Mouse (Mus musculus) activated CD4-positive, CD25-positive, alpha-beta regulatory T cell, adult 4 months (primary cell): ENCODE data around the gene Lpar1. TPM values are rescaled to one million over a fixed set of nuclear protein-coding genes. Genes with fewer than 3 reads are reported as not detected.

Experiments used
- ATAC-seq: one replicate; pipeline ENCODE4 v1.8.0; 2017
- polyA plus RNA-seq, 2 experiments: library from polyadenylated mRNA; unstranded; fragments of 100-300 nt; shearing (Covaris generic); gene quantifications; one replicate each; pipeline ENCODE4 v1.2.1; 2017

Lpar1 gene
- polyA plus RNA-seq, 2 experiments from 2014 or later, result not detected

DNA sequence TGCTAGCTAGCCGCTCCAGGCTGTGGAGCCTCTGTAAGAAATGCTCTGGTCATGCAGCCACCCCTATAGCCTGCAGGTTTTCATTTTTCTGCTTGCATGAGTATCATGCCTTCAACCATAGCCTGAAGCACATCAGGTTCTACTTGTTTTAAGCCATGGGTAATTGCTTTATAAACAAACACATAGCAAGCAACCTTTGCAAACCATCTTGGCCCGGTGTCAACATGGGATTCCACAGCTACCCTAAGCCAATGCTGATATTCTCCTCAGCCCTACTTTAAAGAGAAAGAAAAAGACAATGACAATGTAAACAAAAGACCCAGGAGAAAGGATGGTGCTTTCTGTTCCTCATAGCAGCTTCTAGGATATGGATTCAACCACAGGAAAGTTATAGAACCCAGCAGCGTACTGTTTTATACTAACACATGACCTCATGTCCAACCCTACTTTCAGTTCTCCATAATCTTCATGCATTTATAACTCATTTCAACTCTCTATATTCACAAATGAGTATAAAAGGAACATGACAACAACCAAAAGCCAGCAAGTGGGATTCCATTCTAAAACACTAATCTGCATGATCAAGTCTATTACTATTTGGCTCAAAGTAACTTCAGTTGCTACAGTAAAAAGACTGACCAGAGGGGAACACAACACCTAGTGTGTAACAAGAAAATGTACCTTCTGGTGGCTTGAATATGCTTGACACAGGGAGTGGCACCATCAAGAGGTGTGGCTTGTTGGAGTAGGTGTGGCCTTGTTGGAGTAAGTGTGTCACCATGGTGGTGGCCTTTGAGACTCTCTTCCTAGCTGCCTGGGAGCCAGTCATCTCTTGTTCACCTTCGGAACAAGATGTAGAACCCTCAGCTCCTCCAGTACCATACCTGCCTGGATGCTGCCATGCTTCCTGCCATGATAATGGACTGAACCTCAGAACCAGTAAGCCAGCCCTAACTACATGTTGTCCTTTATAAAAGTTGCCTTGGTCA is 46.9 kb downstream of the Lpar1 start:
- no peak for ATAC-seq

DNA sequence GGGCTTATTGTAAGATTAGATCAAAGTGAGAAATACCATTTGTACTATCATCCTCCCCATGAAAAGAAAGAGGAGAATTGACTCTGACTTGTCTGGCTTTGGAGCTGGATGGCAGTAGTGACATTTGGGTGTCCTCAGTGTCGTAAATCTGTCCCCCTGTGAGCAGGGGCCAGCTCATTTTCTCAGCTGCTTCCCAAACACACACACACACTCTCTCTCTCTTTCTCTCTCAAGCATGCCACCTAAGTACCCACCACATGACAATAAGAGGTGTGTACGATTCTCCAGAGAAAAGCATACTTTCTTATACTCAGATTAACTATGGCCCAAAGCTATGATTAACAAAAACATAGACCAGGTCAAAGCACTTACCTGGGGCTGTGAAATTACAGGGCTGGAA is 49.4 kb downstream of the Lpar1 start:
- no peak for ATAC-seq

DNA sequence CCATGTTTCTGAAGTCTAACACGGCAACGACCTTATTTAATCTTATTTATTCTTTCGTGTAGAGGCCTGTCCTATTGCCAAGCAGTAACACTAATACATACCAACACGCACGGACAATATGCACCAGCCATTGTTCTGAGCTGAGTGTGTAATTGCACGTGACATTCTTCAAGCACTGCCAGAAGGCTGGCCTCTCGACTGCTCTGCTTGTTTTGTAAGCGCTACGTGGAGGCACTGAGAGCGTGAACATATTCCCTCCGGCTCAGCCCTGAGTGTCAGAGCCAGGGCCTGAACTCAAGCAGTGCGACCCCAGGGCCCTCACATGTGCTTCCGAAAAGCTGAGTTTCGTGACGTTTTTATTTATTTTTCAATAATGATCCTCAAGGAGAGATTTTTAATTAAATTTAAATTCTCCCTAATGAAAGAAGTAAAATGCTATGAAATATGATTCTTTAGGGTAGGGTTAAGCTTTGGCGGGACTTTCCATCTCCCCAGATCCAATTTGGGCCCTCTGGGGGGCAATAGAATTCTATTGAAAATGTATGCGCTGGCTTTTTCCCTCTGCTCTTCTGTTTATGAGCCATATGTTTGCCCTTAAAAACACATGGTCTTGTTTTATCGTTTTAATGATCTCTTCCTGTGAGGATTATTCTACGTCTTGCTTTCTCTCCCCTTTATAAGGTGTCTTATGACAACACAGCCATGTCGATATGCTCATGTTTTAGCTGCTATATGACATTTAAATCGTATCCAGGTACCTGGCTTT is 52.5 kb downstream of the Lpar1 start:
- no peak for ATAC-seq

DNA sequence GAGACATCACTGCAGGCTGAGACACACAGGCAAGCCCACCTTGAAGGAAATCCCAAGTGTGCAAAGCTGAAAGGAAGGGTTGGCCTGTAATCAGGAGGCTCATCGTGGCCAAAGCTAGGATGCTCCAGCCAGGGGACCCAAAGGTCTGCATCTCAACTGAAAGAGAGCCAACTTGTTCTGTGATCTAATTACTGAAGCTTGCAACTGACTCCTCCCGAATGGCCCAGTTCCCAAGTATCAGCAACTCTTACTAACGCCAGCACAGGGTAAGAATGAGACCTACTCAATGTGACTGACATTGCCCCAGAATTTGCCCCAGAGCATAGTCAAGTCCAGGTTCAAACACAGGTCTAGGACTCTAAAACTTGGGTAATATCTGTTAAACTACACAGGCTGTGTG is 53.9 kb downstream of the Lpar1 start:
- ATAC-seq, result no peak

DNA sequence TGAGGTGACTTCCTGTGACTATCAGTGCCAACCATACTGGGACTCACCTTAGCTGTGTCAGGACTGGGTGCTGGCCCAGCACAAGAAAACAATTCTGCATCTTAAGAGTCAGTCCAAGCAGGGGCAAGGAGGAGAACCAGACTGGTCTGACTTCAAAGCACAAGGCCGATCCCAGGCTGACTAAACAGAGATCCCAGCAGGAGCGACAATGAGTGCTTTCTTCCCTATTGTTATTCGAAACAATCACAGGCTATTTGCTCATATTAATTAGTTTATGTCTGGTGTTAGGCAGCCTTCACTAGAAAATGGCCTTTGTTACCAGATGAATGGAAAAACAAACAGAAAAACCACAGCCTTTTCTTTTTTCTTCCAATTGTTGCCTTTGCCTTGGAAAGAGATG is 54.5 kb downstream of the Lpar1 start:
- no peak for ATAC-seq

DNA sequence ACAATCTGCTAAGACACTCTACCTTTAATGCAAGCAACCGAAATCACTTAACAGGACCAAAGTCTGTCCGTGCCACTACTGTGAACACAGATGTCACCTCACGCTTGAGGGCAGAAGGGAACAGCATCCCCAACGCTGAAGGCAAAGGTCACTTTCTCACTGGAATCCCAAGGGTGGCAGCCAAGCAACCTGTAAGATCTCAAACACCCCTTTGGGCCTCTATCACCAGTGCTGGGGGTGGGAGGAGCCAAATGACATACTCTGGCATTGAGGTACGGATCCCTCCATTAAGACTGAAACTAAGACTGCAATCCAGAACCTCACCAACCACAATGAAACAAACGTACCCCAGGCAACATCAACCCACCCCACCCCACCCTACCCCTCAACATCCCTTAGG is 55.0 kb downstream of the Lpar1 start:
- ATAC-seq, result no peak

DNA sequence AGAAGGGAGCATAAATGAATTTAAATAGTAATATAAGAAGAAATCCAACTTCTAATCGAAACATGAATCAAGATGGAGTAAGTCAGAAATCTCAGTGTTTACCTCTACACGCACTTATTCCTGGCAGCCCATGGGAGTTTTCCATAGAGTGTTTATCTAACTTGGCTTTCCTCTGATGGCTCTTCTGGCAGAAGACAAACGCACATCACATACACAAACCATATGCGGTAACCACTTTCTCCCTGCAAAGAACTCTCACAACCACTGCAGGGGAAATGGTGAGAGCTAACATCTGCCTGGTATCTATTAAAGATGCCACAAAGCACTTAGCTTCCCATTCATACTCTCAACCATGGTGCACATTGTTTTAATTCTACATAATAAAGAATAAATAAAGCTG is 56.4 kb downstream of the Lpar1 start:
- no peak for ATAC-seq

DNA sequence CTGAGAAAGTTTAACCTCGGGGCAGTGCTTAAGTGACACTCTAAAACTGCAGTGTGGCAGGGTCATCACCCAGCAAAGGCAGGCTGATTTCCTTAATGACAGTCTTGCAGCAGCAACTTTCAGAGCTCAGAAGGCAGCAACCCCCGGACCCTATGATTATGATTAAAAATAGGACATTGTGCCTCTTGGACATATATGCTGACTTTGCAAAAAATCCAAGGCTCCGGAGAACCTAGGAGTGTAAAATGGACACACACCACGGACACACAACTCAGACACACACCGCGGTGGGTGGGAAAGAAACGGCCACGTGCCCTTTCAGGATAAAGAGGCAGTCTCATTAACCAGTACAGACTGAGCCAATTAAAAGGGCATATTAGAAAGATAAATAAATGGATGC is 57.0 kb downstream of the Lpar1 start:
- no peak for ATAC-seq

DNA sequence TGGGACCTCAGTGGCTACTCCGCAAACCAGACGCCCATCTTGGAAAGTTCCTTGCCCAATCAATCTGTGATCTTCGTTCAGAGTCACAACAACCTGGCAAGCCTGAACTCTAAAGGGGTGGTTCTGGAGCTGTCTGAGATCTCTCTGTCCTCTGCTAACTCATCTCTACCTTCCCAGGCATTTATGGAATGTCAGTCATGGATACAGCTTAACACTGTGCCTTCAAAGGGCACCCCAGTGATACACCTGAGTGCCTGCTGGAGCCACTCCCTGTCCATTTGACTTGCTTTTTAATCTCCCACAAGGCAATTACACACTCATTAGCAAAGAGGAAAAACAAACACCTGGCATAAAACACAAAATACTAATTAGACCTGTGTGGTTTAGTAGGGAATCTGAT is 62.0 kb downstream of the Lpar1 start:
- ATAC-seq, result no peak

DNA sequence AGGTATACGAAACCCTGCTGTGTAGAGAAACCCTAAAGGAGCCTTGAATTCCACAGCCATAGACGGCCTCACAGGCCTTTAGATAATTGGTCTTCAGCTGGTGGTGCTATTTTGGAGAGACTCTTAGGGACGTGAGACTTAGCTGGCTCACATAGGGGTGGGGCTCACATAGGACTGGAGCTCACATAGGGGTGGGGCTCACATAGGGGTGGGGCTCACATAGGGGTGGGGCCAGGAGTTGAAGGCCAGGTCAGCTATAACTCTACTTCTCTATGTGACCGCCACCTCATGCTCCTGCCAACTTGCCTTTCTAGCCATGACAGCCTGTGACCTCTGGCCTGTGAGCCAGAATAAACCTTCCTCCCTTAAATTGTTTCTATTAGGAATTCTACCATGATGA is 63.3 kb downstream of the Lpar1 start:
- no peak for ATAC-seq

DNA sequence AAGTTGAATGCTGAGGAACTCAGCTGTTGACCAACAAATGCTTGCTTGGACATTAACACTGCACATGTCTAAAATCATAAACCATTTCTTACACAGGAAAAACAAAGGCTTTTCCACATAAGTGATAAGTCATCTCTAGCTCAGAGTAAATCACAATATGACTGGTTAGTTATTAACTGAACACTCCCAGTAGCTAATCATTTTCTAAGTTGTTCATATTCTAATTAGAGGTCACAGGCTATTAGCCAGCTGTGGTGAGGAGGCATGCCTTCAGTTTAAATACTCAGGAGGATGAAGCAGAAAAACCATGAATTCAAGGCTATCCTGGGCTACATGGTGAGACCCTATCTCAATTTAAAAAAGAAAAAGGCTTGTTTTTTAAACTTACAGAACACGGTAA is 75.1 kb downstream of the Lpar1 start:
- no peak for ATAC-seq

DNA sequence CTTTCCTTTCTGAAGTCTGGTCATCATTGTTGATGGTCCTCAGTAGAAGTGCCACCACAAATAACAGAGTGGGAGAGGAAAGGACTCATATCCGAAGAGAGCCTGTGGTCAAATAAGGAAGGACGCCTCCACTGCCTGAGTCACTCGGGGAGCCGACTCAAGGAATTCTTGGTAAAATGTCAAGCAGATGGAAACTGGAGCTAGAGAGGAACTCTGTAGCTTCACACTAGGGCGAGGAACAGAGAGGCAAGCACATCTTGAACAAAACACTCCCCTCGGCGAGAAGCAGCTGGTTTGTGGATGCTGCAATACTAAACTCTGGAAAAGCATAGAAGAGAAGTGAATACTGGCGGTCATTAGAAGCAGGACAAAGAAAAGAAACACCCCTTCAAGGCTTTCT is 76.0 kb downstream of the Lpar1 start:
- no peak for ATAC-seq

DNA sequence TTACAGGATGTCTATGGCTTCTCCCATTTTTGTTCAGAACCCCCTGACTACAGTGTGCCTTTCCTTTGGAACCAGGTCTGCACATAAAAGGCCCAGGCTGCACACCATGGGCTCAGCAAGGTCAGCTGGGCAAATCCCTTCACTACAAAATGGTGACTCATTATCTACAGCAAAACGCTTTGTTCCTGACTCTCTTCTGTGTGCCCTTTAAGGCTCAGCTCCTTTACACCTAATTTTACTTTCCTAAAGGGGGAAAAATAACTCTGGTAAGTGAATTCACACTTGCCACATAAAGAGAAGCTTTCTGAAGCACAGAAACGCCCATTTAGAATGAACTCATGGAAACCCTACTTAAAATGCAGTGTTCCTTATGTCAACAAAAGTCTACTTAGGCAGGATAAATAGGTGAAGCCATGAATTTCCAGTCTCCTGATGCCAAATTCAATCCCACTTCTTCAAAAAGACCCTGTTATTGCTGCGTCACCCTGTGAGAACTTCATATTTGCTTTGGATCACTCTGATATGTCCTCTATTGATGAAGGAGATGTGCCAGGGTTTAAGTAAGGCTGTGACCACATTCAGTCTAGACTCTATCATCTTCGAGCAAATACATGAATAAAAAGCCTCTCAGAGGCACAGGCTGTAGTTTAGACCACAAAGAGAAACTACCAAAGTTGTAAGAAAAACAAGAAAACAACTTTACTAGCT is 82.3 kb downstream of the Lpar1 start:
- ATAC-seq, result no peak

DNA sequence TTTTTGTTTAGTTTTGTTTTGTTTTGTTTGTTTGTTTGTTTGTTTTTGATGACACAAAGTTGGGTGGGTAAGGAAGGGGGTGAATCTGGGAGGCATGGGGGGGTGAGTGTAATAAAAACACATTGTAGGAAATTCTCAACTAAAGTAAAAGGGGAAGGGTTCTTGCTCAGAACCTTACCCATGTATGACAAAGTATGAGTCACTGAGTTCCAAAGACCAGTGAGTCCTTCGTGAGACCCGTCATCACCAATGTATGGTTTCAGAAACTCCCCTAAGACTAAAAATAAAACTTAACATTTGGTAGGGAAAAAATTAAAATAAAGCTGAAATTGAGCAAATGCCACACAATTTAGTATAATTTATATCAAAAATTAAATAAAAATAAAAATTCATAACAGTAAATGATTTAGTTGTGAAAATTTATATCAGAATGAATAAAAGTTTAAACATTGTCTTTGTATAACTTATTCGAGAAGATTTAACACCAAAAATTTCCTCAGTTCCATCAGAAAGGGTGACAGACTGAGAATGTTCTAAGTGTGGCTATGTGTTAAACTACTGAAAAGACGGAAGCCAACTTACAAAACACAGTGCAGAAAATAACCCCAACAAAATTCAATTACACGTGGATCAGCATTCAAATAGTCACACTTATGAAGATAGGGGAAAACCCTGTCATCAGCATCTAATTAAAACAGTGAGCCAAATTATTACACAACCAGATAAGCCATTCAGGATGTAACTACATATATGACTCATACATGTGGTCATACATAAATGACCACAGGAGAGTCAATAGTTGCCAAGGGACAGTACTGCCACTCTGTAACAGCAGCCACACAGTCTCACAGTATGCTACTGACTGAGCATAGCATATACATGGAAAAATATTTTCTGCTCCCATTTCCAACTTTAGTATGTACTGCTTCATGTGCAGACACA is 83.8 kb downstream of the Lpar1 start:
- no peak for ATAC-seq

DNA sequence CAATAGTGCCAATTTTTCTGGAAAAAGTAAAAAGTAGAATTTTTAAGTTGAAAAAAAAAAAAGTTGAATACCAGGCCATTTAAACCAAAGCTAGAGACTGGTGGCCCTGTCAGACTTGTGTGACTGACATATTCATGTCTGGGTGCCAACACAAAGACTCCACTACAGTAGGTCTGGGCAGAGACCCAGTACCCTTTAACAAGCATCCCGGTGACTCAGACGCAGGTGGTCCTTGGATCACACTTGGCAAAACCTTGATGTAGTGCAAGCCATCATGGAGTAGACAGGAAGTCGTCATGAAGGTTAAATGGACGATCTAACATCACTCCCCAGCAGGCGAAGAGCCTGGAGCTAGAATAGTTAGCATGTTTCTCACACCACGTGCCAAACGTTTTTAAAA is 84.7 kb downstream of the Lpar1 start:
- no peak for ATAC-seq

DNA sequence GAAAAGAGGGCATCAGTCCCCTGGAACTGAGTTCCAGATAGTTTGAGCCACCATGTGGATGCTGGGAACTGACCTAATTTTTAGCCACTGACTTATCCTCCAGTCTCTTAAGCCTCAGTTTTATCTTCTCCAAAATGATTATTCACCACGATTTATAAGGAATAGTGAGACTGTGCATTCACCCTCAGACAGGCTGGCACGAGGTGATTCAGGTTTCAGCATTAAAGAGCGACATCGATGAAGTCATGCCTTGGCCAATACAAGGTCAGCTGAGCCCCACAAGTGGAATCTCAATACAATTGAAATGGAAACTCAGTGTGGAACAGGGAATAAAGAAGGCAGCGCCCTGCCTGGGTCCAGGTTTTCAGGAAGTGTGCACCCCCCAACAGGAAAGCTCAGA is 88.1 kb downstream of the Lpar1 start:
- ATAC-seq, result no peak

DNA sequence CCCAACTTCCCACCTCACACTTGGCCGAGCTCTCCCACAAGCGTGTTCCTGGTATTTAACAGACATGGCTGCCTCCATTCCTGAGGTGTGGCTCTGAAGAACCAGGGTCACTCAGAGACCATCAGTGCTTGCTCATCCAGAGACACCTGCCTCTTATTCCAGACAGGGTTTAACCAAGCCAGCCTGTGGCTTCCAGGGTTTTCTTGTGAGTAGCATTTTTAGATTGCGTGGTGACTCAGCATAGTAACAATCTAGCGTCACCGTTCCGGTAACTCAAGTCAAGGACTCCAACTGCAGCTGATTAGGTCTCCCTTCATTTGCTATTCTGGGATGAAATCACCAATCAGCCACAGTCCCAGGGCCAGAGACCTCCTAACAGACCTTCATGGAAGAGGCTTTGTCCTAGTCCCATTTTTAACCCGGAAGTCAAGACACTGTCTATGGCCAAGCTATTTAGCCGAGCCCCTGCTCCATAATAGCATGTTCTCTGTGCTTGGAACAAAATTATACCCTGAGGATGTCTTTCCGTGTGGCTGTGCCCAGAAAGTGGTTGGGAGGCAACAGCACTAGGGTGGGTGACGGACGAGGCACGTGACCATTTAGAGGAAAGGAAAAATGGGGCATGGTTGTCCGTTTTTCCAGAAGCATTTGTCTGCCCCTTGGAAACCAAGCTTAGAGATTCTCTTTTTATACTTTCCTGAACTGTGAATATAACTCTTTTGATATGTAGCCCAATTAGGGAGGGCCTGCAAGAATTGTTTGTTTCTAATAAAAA is 89.1 kb downstream of the Lpar1 start:
- no peak for ATAC-seq

DNA sequence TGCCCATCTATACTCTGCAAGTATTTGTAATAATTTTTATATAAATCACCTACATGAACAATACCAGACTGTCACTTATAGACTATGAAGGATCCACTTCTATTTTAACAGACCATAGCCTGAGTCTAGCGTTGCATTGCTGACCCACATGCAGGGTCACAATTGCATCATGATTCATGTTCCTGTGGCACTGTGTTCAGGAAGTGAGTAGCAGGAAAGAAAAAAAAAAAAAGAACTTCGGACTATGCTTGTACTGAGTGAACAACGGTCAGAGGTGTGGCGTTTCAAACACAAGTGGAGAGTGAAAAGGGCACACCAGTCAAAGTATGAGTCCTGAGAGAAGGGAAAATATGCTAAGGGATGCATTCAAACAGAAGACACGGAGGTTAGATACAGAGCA is 90.7 kb downstream of the Lpar1 start:
- no peak for ATAC-seq

DNA sequence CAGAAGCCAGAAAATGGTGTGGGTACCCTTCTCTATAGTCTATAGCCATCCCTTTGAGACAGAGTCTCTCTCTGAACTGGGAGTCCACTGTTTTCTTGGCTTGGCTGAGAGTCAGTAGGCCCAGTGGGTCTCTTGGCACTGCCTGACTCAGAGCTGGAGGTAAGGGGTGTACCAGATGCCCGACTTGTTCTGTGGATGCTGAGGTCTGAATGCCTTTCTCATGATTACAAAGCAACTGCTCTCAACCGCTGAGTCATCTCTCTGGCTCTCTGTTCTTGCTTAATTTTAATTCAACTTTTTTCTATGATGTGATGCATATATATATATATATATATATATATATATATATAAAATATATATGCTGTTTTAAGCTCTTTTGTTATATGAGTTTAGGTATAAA is 91.1 kb downstream of the Lpar1 start:
- ATAC-seq, result no peak

DNA sequence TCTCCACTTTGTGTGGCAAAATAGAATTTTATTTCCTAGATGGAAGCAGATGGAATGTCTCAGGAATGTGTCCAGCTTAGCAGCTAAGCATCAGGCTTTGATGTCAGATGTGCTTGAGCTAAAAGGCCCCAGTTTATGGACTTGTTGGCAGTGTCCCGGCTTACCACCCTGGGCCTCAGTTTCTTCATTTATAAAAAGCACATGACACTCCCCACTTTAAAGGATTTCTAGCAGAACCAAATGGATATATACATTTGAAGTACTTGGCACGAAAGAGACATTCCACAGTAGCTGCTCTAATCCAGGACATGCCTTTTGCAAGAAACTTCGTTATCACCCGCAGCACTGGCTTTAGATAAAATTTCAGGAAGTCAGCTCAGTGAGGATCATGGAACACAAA is 100.4 kb downstream of the Lpar1 start:
- ATAC-seq, result no peak

DNA sequence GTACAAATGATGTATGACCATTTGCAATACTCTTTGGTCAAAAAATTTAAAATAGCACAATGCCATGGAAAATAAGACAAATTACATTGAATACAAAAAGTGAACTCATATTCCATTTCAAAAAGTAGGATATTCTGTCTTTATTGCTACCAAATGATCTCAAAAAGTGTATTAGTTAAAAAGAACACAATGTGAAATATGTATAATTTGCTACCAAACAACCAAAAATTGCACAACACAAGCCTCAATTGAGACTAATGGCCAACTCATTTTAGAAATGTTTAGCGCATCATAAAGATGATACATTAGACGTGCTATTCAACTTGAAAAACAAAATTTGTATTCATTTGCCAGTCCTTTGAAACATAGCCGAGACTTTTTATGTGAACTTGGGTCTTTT is 104.9 kb downstream of the Lpar1 start:
- ATAC-seq, result no peak
